Mouse (Mus musculus) mature B cell (primary cell): ENCODE results near the gene Fermt3.

Experiments used
- in situ Hi-C: fragments of 300-500 bp; cut with MboI; formaldehyde crosslinking; loops from 2 replicates; pipeline ENCODE4 v1.14.3; 2019

Fermt3 gene

GRCm38 (mm10) chr19:7039841-7040636 is 20.8 kb upstream of the Fermt3 start, which contains the start of gene Stip1:
Gene Stip1 (minus strand): TSS chr19:7039967.
- in situ Hi-C loops = no loop called here

- in situ Hi-C loops = no loop called here
Observed at GRCm38 (mm10) chr19:7039088-7039720, 19.9 kb upstream of the Fermt3 start.

GRCm38 (mm10) chr19:7034006-7034405 is 14.7 kb upstream of the Fermt3 start:
- in situ Hi-C loops = no loop called here

- in situ Hi-C loops = no loop called here
Observed at GRCm38 (mm10) chr19:7029531-7029930, 10.3 kb upstream of the Fermt3 start.

GRCm38 (mm10) chr19:7020224-7020641 is 964 bp upstream of the Fermt3 start:
- in situ Hi-C loops = no loop called here

GRCm38 (mm10) chr19:7018546-7018945 is 723 bp downstream of the Fermt3 start:
- in situ Hi-C loops = no loop called here

- in situ Hi-C loops = no loop called here
Observed at GRCm38 (mm10) chr19:7017541-7018457, 1.5 kb downstream of the Fermt3 start.

- in situ Hi-C loops = no loop called here
Observed at GRCm38 (mm10) chr19:7014481-7015135, 4.7 kb downstream of the Fermt3 start.

- in situ Hi-C loops = no loop called here
Observed at GRCm38 (mm10) chr19:7013984-7014383, 5.3 kb downstream of the Fermt3 start.

GRCm38 (mm10) chr19:7012426-7012825 is 6.8 kb downstream of the Fermt3 start:
- in situ Hi-C loops = no loop called here

- in situ Hi-C loops = no loop called here
Observed at GRCm38 (mm10) chr19:7006892-7007593, 12.2 kb downstream of the Fermt3 start.

GRCm38 (mm10) chr19:6999360-7000063 is 19.8 kb downstream of the Fermt3 start:
- in situ Hi-C loops = no loop called here

GRCm38 (mm10) chr19:6997721-6998290 is 21.5 kb downstream of the Fermt3 start:
- in situ Hi-C loops = no loop called here

GRCm38 (mm10) chr19:6996006-6996405 is 23.3 kb downstream of the Fermt3 start, which contains the start of the genes Nudt22 and Trpt1:
Gene Nudt22 (minus strand): TSS chr19:6996117.
Gene Trpt1 (plus strand): TSS chr19:6996131.
- in situ Hi-C loops = no loop called here

GRCm38 (mm10) chr19:6995255-6995991 is 23.8 kb downstream of the Fermt3 start:
- in situ Hi-C loops = no loop called here

GRCm38 (mm10) chr19:6994489-6994888 is 24.8 kb downstream of the Fermt3 start:
- in situ Hi-C loops = no loop called here

- in situ Hi-C loops = no loop called here
Observed at GRCm38 (mm10) chr19:6994002-6994401, 25.3 kb downstream of the Fermt3 start.

GRCm38 (mm10) chr19:6993011-6993770 is 26.1 kb downstream of the Fermt3 start:
- in situ Hi-C loops = no loop called here
